Mouse (Mus musculus): Measurements from ENCODE around the gene Arid1b. TPM values are rescaled to one million over a fixed set of nuclear protein-coding genes. Genes with fewer than 3 reads are reported as not detected.
A peak's percentile ranks its signal among the peaks of the same experiment; 100 is the strongest.

The Arid1b gene
- polyA plus RNA-seq, 1 experiment from 2014 or later = 8.7 TPM

DNA sequence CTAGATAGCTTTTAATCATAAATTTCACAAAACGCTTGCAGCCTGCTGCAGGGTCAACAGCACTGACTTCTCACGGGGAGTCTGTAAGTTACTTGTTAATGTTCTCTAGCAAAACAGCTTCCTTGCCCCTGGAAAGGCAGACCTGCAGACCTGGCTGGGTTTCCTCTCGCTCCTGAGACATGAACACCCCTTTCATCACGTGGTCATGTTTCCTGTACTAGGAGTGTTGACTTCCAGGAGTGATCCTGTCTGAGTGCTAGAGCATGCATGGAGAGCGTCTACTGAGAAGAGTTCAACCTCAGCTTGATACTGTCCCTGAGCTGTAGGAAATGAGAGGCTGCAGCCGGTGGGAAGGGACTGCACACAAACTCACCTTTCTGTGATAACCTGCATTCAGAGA, 233.0 kb downstream of the Arid1b start:
- H3K4me1 ChIP-seq (replicated peaks) = peaks cover 48% of the 10 kb centered on the region

DNA sequence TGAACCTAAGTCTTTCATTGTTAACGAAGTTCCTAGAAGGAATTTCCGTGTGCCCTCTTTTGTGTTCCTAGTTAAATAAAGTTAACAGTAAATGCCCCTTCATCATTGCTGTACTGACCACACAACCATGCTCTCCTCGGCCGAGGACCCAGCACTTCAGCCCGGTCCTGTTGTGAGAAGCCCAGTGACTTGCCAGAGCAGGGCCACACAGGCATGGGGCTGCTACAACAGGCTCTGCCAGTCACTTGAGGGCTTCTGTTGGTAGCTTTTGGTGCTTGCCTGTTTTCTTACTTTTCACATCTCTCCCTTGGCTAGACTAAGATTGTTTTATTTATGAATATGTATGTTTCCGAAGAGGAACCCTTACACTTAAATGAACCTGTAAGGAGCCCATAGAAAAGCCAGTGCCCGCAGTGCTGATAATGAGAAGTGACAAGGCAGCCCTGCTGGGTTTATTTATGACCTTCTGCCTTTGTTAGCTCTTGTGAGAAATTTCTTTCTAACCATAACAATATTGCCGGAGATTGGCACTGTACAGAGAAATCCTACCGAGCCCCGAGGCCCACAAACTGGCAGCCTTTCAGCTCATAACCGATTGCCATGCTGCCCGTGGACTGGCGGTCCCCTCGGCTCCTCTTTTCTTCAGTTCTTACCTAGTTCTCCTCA, 234.0 kb downstream of the Arid1b start:
- Histone ChIP-seq H3K4me1 (replicated peaks) (peaks cover 55% of the 10 kb centered on the region), H3K4me3 (no peak overlapping the region), H3K27ac (ENCODE audit: poor library complexity, severe bottlenecking) (no peak overlapping the region), H3K27me3 (replicated peaks) (no peaks in the 10 kb centered on the region), H3K9me3 (replicated peaks) (no peaks in the 10 kb centered on the region), H3K9ac (no peak overlapping the region), H3K36me3 (no peaks in the 10 kb centered on the region), H3K4me2 (no peak overlapping the region)
- 84% methylated on average over 14 of the region's 14 CpGs for WGBS
- no peak for ATAC-seq (ENCODE audit: insufficient number of reproducible peaks, low FRiP score)

More for the DNA sequence above, 233.0 kb downstream of the Arid1b start:
- WGBS = 23% methylated on average over 6 of the region's 6 CpGs
- Histone ChIP-seq H3K4me3 (no peak overlapping the region), H3K36me3 (no peaks in the 10 kb centered on the region), H3K27me3 (replicated peaks) (no peaks in the 10 kb centered on the region), H3K4me2 (no peak overlapping the region), H3K9ac (no peak overlapping the region), H3K9me3 (replicated peaks) (no peaks in the 10 kb centered on the region), H3K27ac (ENCODE audit: poor library complexity, severe bottlenecking) (no peak overlapping the region)
- no peak for ATAC-seq (ENCODE audit: insufficient number of reproducible peaks, low FRiP score)

DNA sequence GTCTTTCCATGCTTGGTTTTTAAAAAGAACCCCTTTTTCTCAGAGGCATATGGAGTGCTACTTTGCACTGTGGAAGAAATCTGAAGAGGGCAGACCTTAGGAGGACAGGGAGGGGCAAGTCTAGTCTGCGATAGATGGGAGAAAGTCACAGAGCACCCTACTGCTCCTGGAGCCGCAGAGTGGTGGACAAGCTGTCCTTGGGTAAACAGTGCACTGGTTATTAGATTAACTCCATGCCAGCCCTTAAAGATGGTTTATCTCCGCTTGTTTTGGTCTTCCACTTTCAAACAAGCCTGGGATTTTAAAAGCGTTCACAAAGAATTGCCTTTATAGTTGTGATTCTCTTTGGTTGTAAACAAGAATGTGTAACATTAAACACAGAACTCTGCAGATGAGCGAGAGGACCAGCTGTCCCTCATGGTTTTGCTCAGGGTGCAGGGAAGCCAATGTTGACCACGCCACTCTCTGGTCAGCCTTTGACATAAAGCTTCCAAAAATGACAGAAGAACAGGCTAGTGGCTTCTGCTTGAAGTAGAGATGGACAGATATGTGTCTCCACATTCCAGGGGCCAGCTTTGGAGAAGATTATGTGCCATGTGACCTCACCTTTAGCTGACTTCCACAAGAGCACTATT, 234.6 kb downstream of the Arid1b start:
- no peak for ATAC-seq (ENCODE audit: insufficient number of reproducible peaks, low FRiP score)
- WGBS = 88% methylated on average over 6 of the region's 6 CpGs
- no peak overlapping the region for H3K4me3 ChIP-seq
- H3K27me3 ChIP-seq (replicated peaks) = no peaks in the 10 kb centered on the region
- H3K27ac ChIP-seq (ENCODE audit: poor library complexity, severe bottlenecking) = no peak overlapping the region
- H3K36me3 ChIP-seq = no peaks in the 10 kb centered on the region
- H3K9me3 ChIP-seq (replicated peaks) = no peaks in the 10 kb centered on the region
- H3K9ac ChIP-seq = no peak overlapping the region
- H3K4me1 ChIP-seq (replicated peaks) = peaks cover 55% of the 10 kb centered on the region
- no peak overlapping the region for H3K4me2 ChIP-seq

DNA sequence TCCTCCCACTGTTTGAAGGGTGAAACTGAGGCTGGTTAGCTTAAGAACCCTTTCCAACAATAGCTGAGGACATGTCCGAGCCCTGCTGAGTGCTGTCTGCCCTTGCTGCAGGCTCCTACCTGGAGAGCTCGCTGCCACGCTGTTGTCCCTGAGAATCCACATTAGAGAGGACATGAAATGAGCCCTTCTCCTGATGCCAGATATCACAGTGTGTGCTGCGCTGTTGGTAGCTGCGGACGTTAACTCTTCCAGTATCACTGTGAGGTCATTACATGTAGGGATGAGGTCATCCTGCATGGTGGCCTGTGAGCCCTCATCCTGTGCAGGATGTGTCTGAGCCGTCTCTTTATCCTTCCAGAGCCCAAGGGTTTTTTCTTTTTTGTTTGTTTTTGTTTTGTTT, 235.9 kb downstream of the Arid1b start:
- Histone ChIP-seq H3K4me1 (replicated peaks) (peaks cover 52% of the 10 kb centered on the region), H3K4me3 (no peak overlapping the region), H3K27me3 (replicated peaks) (no peaks in the 10 kb centered on the region), H3K9ac (no peak overlapping the region), H3K9me3 (replicated peaks) (no peaks in the 10 kb centered on the region), H3K27ac (ENCODE audit: poor library complexity, severe bottlenecking) (no peak overlapping the region), H3K36me3 (no peaks in the 10 kb centered on the region), H3K4me2 (no peak overlapping the region)
- no peak for ATAC-seq (ENCODE audit: insufficient number of reproducible peaks, low FRiP score)
- WGBS = 52% methylated on average over 7 of the region's 7 CpGs

DNA sequence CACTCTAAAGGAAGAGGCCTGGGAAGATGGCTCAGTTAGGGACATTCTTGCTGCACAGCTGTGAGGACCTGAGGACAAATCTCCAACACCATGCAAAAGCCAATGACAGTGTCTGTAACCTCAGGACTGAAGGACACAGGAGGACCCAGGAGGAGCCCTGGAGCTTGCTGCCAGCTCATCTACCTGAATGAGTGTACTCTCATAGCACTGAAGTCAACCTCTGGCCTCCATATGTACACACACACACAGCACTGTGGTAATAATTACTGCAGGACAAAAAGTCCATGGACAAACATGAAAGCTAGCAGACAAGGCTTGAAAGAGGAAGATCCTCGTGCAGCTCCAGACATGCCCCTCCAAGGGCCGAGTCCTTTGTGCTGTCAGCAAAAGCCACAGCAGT, 238.0 kb downstream of the Arid1b start:
- H3K4me3 ChIP-seq = no peak overlapping the region
- no peak for ATAC-seq (ENCODE audit: insufficient number of reproducible peaks, low FRiP score)
- no peak overlapping the region for H3K27ac ChIP-seq (ENCODE audit: poor library complexity, severe bottlenecking)
- H3K27me3 ChIP-seq (replicated peaks) = no peaks in the 10 kb centered on the region
- 45% methylated on average over 2 of the region's 2 CpGs for WGBS
- H3K4me2 ChIP-seq = no peak overlapping the region
- no peaks in the 10 kb centered on the region for H3K9me3 ChIP-seq (replicated peaks)
- H3K36me3 ChIP-seq = no peaks in the 10 kb centered on the region
- no peak overlapping the region for H3K9ac ChIP-seq
- H3K4me1 ChIP-seq (replicated peaks) = peaks cover 40% of the 10 kb centered on the region

DNA sequence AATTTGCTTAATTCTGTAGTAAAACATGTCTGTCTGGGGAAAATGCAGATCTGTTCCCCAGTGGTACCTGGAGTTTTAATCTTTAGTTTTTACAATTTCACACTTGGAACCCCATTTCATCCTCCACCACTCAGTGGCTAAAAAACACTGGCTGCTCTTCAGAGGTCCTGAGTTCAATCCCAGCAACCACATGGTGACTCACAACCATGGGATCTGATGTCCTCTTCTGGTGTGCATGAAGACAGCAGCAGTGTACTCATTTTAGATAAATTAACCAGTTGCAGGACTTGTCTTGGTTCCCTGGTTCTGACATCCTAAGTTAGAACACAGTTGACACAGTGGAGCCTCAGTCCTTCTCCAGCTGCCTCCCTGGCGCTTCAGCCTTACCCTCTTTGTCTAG, 239.9 kb downstream of the Arid1b start:
- Histone ChIP-seq H3K27ac (ENCODE audit: poor library complexity, severe bottlenecking) (no peak overlapping the region), H3K4me3 (no peak overlapping the region), H3K9me3 (replicated peaks) (no peaks in the 10 kb centered on the region), H3K27me3 (replicated peaks) (no peaks in the 10 kb centered on the region), H3K9ac (no peak overlapping the region), H3K4me1 (replicated peaks) (peaks cover 47% of the 10 kb centered on the region), H3K36me3 (no peaks in the 10 kb centered on the region), H3K4me2 (no peak overlapping the region)
- no peak for ATAC-seq (ENCODE audit: insufficient number of reproducible peaks, low FRiP score)
- WGBS = 86% methylated on average over 1 of the region's 1 CpGs

DNA sequence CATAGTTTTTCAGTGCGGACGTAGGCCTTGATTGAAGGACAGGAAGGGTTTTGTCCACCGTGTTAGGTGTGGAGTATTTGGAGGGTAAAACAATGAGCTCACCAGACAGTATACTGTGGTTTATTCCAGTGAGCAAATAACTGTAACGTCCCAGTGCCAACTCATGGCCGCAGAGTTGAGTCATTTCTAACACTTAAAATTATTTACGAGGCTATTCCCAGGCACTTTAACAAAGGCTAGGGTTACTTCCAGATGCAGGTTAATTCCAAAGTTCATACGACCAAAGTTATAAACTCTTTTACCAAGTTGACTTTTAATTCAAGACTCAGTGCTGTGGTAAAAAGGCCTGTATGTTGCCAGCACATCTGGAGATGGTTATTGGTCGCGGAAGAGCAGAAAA, 240.9 kb downstream of the Arid1b start:
- Histone ChIP-seq H3K27me3 (replicated peaks) (no peaks in the 10 kb centered on the region), H3K4me3 (no peak overlapping the region), H3K36me3 (no peaks in the 10 kb centered on the region), H3K9ac (no peak overlapping the region), H3K9me3 (replicated peaks) (no peaks in the 10 kb centered on the region), H3K4me2 (no peak overlapping the region), H3K4me1 (replicated peaks) (peaks cover 51% of the 10 kb centered on the region), H3K27ac (ENCODE audit: poor library complexity, severe bottlenecking) (no peak overlapping the region)
- 85% methylated on average over 9 of the region's 9 CpGs for WGBS
- no peak for ATAC-seq (ENCODE audit: insufficient number of reproducible peaks, low FRiP score)

DNA sequence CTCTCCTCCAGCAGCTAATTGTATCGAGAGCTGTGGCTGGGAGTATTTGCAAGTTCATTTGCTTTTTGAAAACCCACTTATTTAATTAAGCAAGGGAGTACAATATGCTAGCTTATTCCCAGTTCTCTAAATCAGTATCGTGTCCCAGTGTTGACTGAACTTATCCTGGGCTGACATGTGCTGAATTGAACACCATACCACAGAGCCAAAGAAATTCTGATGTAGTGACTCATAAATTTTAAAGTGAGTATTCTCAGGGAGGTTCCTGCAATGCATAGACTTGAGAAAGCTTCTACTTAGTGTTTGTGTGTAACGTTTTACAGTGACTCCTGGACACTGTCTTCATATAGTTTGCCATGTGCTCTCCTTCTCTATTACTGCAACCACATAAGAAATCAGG, 243.6 kb downstream of the Arid1b start:
- no peak overlapping the region for H3K27ac ChIP-seq (ENCODE audit: poor library complexity, severe bottlenecking)
- no peak for ATAC-seq (ENCODE audit: insufficient number of reproducible peaks, low FRiP score)

DNA sequence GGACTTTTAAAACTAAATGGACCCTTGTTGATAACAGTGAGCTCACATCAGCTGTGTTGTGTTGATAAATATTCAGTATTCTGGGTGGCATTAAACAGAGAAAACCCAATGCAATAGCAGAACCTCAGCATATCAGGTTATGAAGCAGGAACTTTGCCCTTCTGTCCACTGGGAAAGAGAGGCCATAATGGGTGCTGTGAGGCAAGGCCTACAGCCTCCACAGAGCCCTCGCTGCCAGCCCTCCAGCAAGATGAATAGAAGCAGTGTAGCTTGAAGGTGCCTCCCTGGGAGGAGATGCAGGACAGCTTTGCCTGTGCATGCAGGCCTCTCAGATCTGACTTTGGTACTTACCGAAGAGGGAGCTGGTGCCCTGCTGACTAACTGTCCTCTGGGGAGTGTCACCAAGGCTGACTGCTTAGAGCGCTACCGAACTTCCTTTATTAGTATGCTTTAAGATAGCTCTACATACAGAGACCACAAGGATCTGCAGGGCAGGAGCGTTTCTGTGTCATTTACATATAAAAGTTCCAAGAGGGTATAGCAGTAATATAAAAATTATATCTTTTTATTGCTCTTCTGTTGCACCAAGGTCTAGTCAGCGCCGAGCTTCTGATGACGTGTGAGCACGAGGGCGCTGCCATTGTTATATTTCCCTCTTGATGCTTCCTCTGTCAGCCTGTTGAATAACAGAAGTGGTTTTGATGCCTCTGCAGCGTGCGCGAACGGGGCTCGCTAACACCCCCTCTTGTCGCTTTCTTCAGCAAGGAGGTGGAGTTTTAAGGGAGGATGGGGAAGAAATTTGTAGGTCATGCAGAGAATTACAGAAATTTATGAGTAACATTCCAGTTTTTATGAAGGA, 244.5 kb downstream of the Arid1b start:
- 59% methylated on average over 16 of the region's 16 CpGs for WGBS
- Histone ChIP-seq H3K4me1 (replicated peaks) (peaks cover 38% of the 10 kb centered on the region), H3K4me2 (no peak overlapping the region)

More for the DNA sequence above, 243.6 kb downstream of the Arid1b start:
- Histone ChIP-seq H3K4me3 (no peak overlapping the region), H3K4me2 (no peak overlapping the region), H3K9ac (no peak overlapping the region), H3K36me3 (no peaks in the 10 kb centered on the region; the same call in 1 of the 2 replicates), H3K9me3 (replicated peaks) (no peaks in the 10 kb centered on the region), H3K4me1 (replicated peaks) (peaks cover 39% of the 10 kb centered on the region), H3K27me3 (replicated peaks) (no peaks in the 10 kb centered on the region)
- WGBS = 46% methylated on average over 3 of the region's 3 CpGs

DNA sequence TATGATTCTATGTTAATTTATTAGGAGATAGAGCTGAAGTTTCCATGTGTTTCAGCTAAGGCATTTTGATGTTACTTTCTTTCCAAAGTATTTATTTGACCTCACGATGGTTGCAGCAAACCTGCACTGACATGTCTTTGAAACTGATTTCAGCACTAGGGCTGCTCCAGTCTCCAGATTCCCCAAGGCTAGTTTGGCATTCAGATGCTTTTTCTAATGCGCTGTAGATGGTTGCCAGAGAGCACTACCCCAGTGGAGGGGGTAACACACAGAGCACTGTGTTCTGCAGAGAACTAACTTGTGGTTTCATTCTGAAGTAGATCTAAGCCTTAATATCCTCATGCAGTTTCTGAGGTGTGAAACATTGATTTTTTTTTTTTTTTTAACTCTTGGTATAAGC, 250.4 kb downstream of the Arid1b start:
- H3K9ac ChIP-seq = no peak overlapping the region
- no peak overlapping the region for H3K4me3 ChIP-seq
- peaks cover 39% of the 10 kb centered on the region for H3K4me1 ChIP-seq (replicated peaks)
- WGBS = 86% methylated on average over 2 of the region's 2 CpGs
- H3K27ac ChIP-seq (ENCODE audit: poor library complexity, severe bottlenecking) = no peak overlapping the region
- ATAC-seq (ENCODE audit: insufficient number of reproducible peaks, low FRiP score) = no peak
- H3K9me3 ChIP-seq (replicated peaks) = no peaks in the 10 kb centered on the region
- H3K4me2 ChIP-seq = no peak overlapping the region
- H3K27me3 ChIP-seq (replicated peaks) = no peaks in the 10 kb centered on the region
- H3K36me3 ChIP-seq = no peaks in the 10 kb centered on the region; the same call in 1 of the 2 replicates

More for the DNA sequence above, 244.5 kb downstream of the Arid1b start:
- no peaks in the 10 kb centered on the region for H3K9me3 ChIP-seq (replicated peaks)
- no peak for ATAC-seq (ENCODE audit: insufficient number of reproducible peaks, low FRiP score)
- H3K9ac ChIP-seq = no peak overlapping the region
- H3K4me3 ChIP-seq = no peak overlapping the region
- peak overlapping the region; percentile 77 for H3K27ac ChIP-seq (ENCODE audit: poor library complexity, severe bottlenecking)
- H3K27me3 ChIP-seq (replicated peaks) = no peaks in the 10 kb centered on the region
- no peaks in the 10 kb centered on the region; the same call in 1 of the 2 replicates for H3K36me3 ChIP-seq

DNA sequence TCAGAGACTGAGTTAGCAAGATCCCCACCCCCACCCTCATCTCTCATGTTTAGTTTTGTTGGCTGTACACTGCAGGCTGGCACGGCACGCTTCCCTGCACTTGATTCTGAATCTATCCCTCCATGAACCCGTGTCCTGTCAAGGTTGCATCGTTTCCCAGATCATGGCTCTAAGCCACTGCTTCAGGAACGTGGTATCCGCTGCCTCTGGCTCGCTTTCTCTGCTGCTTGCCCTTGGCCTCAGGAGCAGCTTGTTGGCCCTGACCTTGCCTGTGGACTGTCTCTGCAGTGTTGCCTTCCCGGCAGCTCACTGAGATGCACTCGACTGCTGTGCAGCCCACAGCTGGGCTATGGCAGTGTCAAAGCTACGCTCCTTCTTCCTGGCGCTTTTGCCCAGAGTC, 252.6 kb downstream of the Arid1b start:
- H3K27me3 ChIP-seq (replicated peaks) = no peaks in the 10 kb centered on the region
- H3K27ac ChIP-seq (ENCODE audit: poor library complexity, severe bottlenecking) = peak overlapping the region; percentile 58
- H3K36me3 ChIP-seq = no peaks in the 10 kb centered on the region; the same call in 1 of the 2 replicates
- H3K9ac ChIP-seq = peak overlapping the region; percentile 23; the same call in 1 of the 2 replicates
- no peak overlapping the region for H3K4me3 ChIP-seq
- no peak overlapping the region for H3K4me2 ChIP-seq
- no peak for ATAC-seq (ENCODE audit: insufficient number of reproducible peaks, low FRiP score)
- H3K4me1 ChIP-seq (replicated peaks) = peaks cover 40% of the 10 kb centered on the region
- WGBS = 62% methylated on average over 11 of the region's 11 CpGs
- no peaks in the 10 kb centered on the region for H3K9me3 ChIP-seq (replicated peaks)
